Mouse (Mus musculus) E14TG2a.4 (cell line): ENCODE results near the gene Ankrd60.

ENCODE experiments used
- CTCF ChIP-seq: conservative IDR thresholded peaks from 2 replicates; pipeline ENCODE4 v1.5.1; 2014; ENCODE audit warnings: low read length
- NANOG ChIP-seq: IDR thresholded peaks from 2 replicates; pipeline ENCODE4 v1.6.1; 2014; ENCODE audit warnings: borderline replicate concordance, low read length, mixed read lengths

- no peak for TF ChIP-seq CTCF
- TF ChIP-seq NANOG = no peak
Measured at GRCm38 (mm10) chr2:173615378-173616081, 37.4 kb upstream of the Ankrd60 start.
